Mouse (Mus musculus) urinary bladder, adult 18-20 months (tissue): ENCODE data around the gene Lgmn.

Experiments
- DNase-seq, 2 experiments: peaks; one replicate each; pipeline ENCODE4 v3.0.0; 2022; ENCODE audit warnings: low spot score in 2 of 2, mixed read lengths in 2 of 2

Gene Lgmn

DNA sequence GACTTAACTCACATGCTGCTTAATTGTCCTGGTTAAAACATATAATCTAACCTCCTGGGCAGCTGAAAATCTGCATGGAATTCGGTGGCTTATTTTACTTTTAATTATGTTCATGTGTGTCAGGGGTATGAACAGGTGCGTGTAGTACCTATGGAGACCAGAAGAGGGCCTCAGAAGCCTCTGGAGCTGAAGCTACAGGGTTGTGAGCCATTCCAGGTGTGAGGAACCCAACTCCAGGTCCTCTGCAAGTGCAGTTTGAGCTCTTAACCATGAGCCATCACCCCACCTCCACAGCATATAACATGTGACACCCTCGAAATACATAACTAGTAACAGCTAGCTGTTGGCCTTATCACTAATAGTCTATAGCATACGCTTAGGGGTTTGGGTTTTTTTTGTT is 47.6 kb downstream of the Lgmn start:
- no peak for DNase-seq

DNA sequence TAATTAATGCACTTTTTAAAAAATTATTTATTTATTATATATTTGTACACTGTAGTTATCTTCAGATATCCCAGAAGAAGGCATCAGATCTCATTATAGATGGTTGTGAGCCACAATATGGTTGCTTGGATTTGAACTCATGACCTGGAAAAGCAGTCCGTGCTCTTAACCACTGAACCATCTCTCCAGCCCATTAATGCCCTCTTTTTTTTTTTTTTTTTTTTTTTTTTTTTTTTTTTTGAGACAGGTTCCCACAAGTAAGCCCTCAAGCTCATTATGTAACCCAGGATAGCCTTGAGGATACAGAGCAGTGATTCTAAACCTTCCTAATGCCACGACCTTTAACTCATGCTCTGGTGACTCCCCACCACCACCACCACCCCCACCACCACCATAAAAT is 48.5 kb downstream of the Lgmn start:
- DNase-seq, result no peak

DNA sequence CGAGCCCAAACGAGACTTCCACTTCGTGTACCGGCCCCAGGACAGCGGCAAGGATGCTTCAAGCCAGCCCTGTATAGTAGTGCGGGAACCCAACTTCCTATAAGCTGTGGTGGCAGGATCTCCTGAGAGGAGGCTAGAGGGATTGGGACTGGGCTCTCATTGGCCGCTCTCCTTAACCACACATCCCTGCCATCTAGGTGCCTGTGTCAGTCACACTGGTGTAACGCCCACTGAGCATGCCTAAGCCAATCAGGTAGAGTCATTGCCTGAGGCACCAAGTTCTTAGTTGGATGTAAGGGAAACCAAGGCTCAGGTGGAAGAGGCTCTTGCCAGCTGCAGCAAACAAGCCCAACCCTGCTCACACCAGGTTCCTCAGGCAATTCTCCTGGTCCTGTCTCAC is 49.6 kb downstream of the Lgmn start:
- DNase-seq, result no peak

DNA sequence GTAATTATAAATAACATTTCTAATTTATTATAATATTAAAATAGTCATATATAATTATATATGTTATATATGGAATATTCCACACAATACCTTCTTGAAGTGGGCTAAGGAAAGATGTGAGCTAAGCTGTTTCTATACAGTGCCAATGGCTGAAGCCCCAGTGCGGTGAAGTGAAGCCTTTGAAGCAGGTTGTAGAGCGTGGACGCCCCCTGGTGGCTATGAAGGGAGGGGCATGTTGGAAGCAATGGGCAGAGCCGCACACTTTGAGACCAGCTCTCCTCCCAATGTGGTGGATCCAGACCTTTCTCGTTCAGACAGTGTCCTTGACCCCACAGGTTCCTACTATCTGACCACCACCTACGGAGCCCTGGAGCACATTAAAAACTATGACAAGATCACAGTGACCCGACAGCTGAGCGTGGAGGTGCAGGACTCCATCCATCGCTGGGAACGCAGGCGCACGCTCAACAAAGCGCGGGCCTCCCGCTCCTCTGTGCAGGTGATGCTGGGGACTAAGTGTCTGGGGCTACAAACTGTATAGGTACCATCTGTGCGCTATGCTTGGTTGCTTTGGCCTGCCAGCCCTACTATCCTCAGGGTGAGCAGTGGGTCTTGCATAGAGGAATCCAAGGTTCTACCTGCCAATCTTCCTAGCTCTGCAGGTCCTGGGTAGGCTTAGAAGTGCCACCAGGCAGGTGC is 52.2 kb downstream of the Lgmn start:
- DNase-seq, result peak; percentile 48 to 67

DNA sequence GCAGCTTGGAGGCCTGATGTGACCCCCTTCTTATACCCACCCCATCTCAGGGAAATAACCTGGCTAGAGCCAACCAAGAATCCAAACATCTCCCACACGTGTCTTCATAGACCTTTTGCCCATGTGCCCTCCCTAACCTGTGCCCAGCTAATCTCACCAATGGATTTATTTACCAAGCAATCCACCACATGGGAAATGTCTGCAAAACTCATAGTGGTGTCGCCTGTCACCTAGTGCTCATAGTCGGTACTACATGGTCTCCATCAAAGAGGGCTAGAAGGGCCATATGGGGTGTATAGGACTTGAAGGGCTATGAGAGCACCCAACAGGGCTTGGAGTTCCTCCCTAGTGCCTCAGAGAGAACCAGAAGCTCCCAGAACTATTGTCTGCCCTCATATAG is 54.8 kb downstream of the Lgmn start:
- no peak for DNase-seq

DNA sequence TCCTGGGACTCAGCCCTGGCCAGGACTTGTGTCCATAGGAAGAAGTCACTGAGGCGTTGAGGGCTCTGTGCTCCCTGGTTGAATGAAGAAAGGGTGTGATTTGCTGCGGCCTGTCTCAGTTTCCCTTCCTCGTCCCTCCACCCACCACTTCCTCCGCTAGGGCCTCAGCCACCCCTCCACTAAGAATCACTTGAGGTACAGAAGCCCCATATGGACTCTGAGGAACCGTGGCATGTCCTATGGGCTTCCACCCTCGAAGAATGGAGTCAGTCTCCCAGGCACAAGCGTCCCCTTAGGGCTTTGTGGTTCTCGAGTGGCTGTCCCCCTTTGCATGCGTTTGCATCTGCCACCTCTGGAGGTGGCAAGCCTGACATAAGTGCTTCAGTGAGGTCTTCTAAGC is 56.3 kb downstream of the Lgmn start:
- no peak for DNase-seq

DNA sequence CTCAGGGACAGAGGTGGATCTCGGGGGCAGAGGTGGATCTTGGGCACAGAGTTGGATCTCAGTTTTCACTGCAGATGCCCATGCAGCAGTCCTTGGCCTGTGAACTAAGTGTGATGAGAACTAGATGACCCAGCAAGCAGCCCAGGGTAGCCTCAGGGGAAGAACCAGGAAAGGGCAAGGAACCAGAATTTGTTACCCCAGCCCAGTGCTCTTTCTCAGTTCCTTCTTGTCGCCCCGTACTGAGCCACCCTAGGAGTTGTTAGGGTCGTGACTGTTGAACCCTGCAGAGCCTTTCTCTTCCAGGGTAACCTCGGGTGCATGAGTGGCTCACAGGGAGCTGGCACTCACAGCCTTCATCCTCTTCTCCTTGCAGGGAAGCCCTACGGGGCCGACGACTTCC is 57.4 kb downstream of the Lgmn start:
- no peak for DNase-seq

DNA sequence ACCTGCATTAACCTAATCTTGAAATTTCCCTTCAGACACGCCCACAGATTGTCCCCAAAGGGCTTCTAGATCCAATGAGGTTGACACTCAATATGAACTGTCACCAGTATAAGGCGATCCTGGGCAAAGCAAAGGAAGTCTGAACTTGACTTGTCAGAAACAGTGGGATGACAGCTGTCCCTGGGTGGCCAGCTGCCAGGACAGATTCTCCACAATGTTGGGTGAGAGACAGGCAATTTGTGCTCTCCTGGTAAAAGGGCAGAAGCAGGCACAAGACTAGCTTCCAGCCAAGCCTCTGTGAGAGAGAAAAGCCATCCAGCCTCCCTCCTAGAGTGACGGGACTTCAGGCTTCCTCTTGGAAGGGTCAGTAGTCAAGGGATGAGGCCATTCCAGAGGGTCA is 67.3 kb downstream of the Lgmn start:
- DNase-seq, result no peak

DNA sequence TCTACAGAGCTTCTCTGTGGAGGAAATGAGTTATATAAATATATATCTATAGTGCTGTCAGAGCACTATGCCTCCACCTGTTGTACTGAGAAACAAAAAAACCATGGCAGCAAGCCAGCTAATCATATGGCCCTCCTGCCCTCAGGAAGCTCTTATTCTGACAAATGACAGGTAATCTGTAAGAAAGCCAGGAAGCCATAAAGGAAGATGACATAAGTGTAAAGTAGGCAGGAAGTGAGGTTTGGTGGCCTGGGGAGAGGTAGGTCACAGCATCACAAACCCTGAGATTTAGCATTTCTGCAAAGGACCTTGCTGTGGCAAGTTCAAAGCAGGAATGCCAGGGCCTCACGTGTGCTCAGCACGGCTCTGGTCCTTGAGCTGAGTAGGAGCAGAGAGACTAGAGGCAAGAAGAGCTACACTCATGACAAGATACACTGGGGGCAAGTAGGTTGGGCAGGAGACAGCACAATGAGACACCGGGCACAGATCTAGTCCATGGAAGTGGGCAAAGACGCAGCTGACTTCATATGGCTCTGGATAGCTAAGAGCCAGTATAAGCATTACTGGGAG is 68.6 kb downstream of the Lgmn start:
- no peak for DNase-seq

DNA sequence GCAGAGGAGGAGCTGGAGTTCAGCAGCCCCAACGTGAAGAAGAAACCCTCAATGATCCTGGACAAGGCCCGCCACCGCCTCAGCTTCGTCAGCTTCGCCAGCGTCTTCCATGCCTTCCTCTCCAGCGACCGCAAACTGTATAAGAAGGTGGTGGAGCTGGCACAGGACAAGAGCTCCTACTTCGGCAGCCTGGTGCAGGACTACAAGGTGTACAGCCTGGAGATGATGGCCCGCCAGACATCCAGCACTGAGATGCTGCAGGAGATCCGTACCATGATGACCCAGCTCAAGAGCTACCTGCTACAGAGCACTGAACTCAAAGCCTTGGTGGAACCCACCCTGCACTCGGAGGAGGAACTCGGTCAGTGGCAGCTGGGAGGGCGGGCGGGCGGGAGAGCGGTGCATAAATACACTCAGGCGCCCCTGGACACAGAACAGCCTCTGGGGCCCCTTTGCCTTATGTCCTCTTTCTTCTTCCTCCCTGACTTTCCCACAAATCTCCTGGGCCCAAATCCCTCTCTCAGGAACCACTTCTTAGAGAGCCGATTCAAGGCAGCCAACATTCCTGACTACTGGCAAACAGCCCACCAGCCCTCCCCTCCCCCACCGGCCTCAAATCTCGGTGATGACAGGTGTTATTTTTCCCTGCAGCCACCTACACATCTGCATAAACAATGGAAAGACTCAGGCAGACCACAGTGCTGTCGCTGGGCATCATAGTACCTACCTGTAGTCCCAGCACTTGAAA is 70.0 kb downstream of the Lgmn start:
- no peak for DNase-seq

DNA sequence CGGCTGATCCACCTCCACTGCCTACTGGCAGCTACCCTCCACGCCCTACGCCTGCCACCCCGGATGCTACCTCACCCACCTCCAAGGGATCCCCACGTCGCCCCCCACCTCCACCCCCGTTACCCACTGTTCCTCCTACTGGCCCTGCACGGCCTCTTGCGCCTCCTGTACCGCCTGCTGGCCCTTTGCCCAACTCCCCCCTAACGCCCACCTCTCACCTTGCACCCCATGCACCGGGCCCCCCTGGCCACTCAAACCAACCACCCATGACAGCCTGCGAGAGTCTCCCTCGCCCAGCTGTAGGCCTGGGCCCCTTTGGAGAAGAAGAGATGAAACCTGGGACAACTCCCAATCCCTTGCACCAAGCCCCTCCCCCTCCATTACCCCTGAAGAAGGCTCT is 71.1 kb downstream of the Lgmn start:
- no peak for DNase-seq

DNA sequence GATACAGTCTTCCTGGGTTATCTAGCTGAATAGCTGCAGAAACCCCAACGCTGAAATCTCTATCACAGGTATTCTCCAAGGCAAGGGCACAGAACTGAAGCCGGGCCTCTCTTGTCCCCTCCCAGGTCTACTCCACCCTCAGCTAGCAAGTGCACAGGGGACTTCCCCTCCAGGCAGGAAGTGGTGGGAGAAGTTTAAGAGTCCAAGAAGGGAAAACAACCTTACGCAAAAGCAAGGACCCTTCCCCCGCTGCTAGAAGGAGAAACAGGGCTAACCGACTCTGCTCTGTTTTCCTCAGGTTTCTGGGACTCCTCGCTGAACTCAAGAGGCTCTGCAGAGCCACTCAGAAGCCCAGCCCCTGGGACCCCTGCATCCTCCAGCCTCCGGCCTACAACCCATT is 71.5 kb downstream of the Lgmn start:
- DNase-seq, result no peak

DNA sequence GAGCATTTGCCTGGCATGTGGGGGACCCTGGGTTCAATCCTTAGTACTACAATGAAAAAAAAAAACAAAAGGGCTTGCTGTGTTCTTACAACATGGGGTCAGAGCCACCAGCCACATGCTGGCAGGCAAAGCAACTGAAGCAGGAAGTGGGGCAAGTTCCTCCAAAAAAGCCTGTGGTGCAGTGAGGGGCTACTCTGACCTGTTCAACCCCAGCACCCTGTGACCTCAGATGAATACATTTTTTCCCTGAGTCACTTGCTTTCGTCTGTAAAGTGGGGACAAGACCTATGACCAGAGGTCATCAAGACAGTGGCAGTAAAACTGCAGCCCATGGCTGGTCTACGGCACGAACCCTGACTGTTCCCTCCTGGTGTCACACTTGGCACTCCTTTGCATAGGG is 72.5 kb downstream of the Lgmn start:
- DNase-seq, result no peak

DNA sequence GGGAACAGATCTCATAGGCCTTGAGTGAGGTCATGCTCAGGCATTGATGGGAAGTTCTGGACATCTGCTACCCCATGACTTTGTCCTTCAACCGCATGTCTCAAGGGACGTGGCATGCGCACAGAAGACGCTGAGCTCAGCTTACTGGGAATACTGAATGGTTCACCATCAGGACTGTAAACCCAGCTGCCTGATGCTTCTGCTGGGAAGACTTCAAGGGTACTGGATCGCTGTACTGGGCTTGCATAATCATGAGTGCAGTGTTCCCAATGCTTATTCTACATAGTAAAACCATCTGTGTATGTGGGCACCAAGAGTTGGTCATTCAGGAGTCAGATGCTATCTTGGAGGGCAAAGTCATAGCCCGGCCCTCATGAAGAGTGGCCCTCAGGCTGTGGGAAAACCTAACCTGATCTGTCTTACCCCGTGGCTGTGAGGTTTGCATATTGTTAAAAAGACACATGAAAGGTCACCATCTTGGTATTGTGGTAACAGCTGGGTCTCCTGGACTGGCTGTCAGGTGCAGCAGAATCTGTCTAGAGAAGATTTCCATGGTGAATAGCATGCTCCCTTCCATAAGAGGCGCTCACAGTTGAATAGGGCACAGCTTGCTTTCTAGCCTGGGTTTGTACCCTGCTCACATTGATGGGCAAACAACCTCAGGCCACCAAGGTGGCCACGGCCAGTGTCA is 73.3 kb downstream of the Lgmn start:
- DNase-seq, result no peak

DNA sequence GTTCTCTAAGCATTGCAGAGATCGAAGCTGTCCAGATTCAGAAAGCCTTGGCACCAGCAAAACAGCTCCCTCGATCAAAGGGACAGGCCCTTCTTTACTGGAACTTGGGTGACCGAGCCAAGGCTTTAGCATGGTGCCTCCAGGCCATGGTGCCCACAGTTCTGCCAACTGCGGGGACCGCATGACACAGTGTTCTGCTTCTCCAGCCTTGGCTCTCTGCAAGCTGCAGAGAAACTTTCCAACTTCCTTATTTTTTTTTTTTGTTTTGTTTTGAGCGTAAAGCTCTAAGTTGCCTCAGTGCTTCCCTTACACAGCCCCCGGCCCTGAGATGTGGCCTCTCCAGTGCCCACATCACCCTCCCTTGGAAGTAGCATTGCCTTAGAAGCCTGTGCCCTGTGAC is 74.6 kb downstream of the Lgmn start:
- DNase-seq, result no peak

DNA sequence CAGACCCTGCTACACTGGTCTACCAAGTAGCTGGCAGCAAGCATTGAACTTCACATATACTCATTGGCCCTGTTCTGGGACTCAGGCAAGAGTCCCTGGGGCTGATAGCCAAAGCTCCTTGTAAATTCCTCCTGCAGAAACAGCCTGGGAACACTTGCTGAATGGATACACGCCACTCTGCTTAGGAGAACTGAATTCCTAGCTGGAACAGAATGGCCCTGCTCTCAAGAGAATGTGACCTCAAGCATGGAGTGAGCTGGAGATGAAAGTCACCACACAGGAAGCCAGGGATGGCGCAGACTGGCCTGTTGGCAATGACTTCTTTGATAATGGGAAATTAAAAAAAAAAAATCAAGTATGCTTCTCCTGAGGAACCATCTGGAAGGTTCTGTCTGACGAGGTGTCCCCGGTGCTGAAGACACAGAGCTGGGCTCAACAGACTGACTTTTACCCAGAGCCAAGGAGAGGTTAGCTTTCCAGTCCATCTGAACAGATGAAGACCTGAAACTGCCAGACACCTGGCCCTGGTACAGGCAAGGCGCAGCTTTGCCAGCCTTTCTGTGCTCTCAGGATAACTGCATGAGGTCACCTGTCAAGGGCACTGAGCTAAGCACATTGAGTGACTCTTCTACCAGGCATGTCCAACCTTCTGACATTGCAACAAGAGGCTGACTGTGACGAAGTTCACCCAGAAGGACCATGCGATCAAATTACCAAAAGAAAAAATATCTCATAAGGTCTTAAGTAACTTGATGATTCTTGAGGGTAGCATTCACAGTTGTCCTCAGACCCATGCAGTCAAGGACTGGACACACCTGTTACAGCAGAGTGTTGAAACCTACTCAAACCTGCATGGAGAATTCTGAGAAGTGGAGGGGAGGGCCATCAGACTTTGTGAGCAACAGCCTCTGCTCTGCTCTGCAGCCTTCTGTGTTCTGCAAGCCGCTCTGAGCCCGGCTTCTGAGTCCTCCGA is 78.1 kb downstream of the Lgmn start:
- DNase-seq, result no peak

DNA sequence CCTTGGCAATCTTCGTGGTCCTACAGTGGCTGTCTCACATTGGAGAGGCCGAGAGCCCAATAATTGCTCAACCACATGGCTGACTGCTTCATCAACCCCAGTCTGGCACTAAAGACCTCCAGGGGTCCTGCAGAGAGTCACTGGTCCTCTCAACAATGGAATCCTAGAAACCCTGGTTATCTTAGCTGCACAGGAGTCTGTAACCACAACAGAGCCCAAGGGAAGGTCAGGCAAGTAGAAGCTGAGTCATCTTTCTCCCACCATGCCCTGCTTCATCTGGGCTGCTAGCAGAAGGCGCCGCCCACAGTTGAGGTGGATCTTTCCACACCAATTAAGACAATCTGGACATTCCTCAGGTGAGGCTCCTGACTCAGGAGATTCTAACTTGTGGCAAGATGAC is 80.2 kb downstream of the Lgmn start:
- no peak for DNase-seq

DNA sequence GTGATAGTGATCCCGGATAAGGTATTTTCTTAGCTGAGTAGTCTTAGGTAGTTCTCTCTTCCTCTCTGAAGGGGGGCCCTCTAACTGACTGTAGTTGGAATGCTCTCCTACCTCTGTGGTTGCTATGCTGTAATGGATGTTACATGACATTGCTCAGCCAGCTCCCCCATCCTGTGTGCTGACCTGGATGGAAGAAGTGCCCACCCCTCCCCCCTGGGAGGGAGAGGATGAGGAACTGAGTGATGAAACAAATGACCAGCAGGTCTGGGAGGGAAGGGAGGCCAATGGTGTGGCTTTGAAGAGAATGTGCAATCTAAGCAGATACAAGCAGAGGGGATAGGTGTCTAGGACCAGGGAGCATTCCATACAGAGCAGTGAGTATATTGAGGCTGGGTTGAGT is 82.8 kb downstream of the Lgmn start:
- no peak for DNase-seq

DNA sequence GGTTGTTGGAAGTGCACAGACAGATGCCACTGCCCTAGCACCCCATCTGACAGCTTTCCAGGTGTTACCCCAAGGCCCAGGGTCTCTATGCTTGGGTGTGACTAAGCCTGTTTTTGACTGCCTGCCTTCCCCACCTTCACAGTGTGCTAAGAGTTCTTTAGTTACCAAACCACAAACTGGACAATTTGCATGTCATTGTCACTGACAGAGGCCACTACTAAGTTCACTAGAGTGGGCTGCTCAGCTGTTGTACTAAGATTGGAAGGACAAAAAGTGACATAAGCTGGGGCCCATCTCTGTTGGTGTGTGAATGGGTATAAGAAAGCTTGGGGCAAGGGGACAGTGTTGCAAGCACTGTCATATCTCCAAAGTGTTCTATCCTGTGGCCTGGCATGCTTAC is 83.8 kb downstream of the Lgmn start:
- no peak for DNase-seq

DNA sequence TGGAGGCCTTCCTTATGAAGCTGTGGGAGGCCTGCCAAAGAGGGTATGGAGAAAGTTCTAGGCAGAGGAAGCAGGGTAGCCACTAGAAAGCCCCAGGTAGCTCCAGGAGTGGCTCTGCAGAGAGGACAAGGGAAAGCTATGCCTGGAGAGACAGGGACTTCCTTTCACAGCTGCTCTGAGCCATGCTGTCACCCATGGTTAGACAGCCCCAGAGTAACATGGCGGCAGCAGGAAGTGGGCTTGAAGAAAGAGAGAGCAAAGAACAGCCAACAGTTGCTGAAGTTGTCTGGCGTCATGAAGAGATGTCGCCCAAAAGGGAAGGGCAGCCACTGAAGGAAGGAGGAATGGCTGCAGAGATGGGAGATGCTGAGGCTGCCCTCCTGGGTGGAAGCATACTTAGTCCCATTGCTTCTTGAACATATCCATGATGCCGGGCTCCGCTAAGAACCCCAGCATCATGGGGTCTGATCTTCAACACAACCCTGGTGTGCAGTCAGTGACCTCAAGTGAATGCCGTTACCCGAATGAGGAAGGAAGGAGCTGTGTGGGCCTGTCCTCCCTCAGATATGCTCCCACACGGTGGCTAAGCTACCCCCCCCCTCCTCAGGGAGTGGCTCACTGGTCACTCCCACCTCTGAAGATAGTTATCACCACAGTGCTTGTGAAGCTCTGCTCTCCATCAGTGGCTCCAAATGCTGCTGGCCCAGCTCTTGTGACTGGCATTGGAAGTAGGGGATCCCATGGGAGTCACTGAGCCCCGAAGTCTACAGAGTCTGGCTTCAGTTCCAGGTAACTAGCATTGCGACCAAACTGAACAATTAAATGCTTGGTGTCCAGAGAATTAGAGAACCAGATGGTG is 85.3 kb downstream of the Lgmn start:
- DNase-seq, result no peak

DNA sequence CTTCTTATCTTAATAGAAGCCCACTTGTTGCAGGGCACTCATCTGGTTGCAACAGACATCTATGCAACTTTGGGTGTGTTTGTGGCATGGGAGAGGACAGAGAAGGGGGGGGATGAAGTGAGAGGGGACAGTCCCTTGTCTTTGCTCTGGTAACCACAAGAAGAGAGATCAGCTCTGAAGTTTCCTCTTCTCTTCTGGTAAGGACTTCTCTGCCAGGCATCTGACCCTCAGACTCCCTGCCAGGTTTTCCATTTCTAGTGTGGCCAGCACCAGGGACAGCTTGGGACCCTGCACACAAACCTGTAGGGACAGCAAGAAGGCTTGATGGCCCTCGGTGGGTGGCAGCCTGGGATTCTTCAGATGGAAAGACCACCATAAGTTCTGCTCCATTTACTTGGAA is 88.6 kb downstream of the Lgmn start:
- DNase-seq, result no peak
